Mouse (Mus musculus): ENCODE results near the gene Abca12. TPM values are rescaled to one million over a fixed set of nuclear protein-coding genes. Genes with fewer than 3 reads are reported as not detected.

Gene Abca12
- polyA plus RNA-seq, 1 experiment from 2014 or later, result not detected

DNA sequence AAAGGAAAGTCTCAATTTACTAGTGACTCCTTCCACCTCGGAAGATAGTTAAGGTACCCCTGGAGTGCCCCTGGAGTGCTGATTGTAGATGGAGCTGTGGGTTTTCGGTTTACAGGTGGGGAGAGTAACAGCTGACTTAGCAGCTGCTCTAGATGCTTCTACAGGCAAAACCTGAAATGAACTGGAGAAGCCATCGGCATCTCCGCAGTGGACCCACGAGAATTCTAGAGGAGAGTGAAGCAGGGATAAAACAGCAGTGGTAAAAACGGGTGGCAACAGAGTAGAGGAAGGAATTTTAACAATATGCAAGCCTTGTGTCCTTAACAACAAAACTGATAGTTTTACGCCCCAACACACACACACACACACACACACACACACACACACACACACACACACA lies 142.2 kb downstream of the Abca12 start:
- no peaks in the 10 kb centered on the region for H3K9me3 ChIP-seq (ENCODE audit: low read length)
- H3K4me3 ChIP-seq (ENCODE audit: low read depth, low read length), result no peak overlapping the region
- TF ChIP-seq CTCF (IDR thresholded peaks at IDR 0.05; ENCODE audit: low read depth), result no peak
- TF ChIP-seq EP300 (IDR thresholded peaks at IDR 0.05; ENCODE audit: low read depth), result no peak
- no peak overlapping the region for H3K27ac ChIP-seq (ENCODE audit: low read depth)
- no peak overlapping the region for H3K4me2 ChIP-seq (ENCODE audit: low read depth, low read length)
- no peak for ATAC-seq
- DNase-seq, result no peak
- no peaks in the 10 kb centered on the region for H3K4me1 ChIP-seq (ENCODE audit: insufficient read depth)
- WGBS (ENCODE audit: insufficient replicate concordance), result 76% methylated on average over 7 of the region's 7 CpGs
- no peak overlapping the region for H3K9ac ChIP-seq (replicated peaks)
- no peaks in the 10 kb centered on the region for H3K27me3 ChIP-seq (ENCODE audit: insufficient read depth, low read length)
- H3K36me3 ChIP-seq (replicated peaks; ENCODE audit: insufficient read depth, low read length), result no peaks in the 10 kb centered on the region

DNA sequence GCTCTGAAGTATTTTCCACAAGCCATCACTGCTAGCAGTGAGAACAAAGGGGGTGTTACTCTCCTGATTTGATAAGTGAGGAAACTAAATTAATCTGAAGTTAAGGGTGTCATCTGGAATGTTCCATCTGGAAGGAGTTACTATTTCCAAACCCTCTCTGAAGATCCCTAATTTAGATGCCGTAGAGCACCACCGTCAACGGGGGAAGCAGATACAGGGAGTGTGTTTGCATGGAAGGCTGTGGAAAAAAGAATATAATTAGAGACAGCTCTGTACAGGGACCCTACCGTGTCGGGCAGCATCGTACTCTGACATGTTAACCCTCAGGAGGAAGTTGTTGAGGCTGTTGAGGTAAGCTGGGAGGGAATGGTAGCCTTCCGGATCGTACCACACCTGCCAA lies 142.6 kb downstream of the Abca12 start:
- no peaks in the 10 kb centered on the region for H3K4me1 ChIP-seq (ENCODE audit: insufficient read depth)
- no peaks in the 10 kb centered on the region for H3K9me3 ChIP-seq (ENCODE audit: low read length)
- no peak for ATAC-seq
- 70% methylated on average over 8 of the region's 8 CpGs for WGBS (ENCODE audit: insufficient replicate concordance)
- no peak overlapping the region for H3K4me2 ChIP-seq (ENCODE audit: low read depth, low read length)
- no peak overlapping the region for H3K27ac ChIP-seq (ENCODE audit: low read depth)
- no peak overlapping the region for H3K4me3 ChIP-seq (ENCODE audit: low read depth, low read length)
- H3K9ac ChIP-seq (replicated peaks), result no peak overlapping the region
- DNase-seq, result no peak
- no peaks in the 10 kb centered on the region for H3K27me3 ChIP-seq (ENCODE audit: insufficient read depth, low read length)
- H3K36me3 ChIP-seq (replicated peaks; ENCODE audit: insufficient read depth, low read length), result no peaks in the 10 kb centered on the region
- TF ChIP-seq CTCF (IDR thresholded peaks at IDR 0.05; ENCODE audit: low read depth) (no peak), EP300 (IDR thresholded peaks at IDR 0.05; ENCODE audit: low read depth) (no peak)

DNA sequence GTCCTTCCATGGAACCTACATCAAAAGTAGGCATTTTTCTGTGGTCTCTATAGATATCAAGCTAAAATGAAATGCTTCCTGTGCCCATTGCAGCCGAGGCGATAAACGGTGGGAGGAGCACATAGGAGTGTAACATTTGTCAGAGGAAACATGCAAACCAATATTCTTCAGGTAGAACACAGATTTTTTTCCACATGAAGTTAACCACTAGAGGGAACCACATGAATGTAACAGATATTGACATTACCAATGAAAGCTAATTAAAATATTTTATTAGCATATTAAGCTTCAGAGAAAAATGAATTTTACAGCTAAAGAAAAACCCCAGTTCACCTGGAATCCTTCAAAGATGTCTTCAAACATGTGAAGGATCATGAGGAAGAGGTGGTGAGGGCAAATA lies 144.6 kb downstream of the Abca12 start:
- WGBS (ENCODE audit: insufficient replicate concordance), result 77% methylated on average over 3 of the region's 3 CpGs
- H3K9me3 ChIP-seq (ENCODE audit: low read length), result no peaks in the 10 kb centered on the region
- H3K9ac ChIP-seq (replicated peaks), result no peak overlapping the region
- H3K4me2 ChIP-seq (ENCODE audit: low read depth, low read length), result no peak overlapping the region
- H3K4me3 ChIP-seq (ENCODE audit: low read depth, low read length), result no peak overlapping the region
- H3K27ac ChIP-seq (ENCODE audit: low read depth), result no peak overlapping the region
- DNase-seq (no peak), ATAC-seq (no peak)
- no peaks in the 10 kb centered on the region for H3K36me3 ChIP-seq (replicated peaks; ENCODE audit: insufficient read depth, low read length)
- H3K4me1 ChIP-seq (ENCODE audit: insufficient read depth), result no peaks in the 10 kb centered on the region
- H3K27me3 ChIP-seq (ENCODE audit: insufficient read depth, low read length), result no peaks in the 10 kb centered on the region
- TF ChIP-seq EP300 (IDR thresholded peaks at IDR 0.05; ENCODE audit: low read depth) (no peak), CTCF (IDR thresholded peaks at IDR 0.05; ENCODE audit: low read depth) (no peak)

DNA sequence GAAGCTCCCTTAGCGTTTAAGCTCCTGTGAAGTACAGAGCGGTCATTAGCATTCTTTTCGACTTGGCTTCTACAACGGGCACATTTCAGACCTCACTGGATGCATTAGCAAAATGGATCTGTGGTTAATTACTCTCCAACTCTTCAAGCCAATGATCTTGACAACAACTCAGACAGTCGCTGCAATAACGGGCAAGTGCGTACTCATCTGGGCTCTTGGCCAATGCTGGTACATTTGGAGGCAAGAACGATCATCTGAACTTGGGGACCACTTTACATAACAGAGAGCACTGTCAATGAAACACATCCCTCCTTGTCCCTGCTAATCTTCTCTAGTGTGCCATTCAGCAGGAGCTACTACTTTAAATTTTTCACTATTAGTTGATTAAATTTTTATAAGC lies 148.1 kb downstream of the Abca12 start:
- H3K27ac ChIP-seq (ENCODE audit: low read depth), result no peak overlapping the region
- H3K27me3 ChIP-seq (ENCODE audit: insufficient read depth, low read length), result no peaks in the 10 kb centered on the region
- no peaks in the 10 kb centered on the region for H3K4me1 ChIP-seq (ENCODE audit: insufficient read depth)
- H3K36me3 ChIP-seq (replicated peaks; ENCODE audit: insufficient read depth, low read length), result no peaks in the 10 kb centered on the region
- H3K9ac ChIP-seq (replicated peaks), result no peak overlapping the region
- no peak overlapping the region for H3K4me3 ChIP-seq (ENCODE audit: low read depth, low read length)
- DNase-seq (no peak), ATAC-seq (no peak)
- TF ChIP-seq CTCF (IDR thresholded peaks at IDR 0.05; ENCODE audit: low read depth), result no peak
- no peak for TF ChIP-seq EP300 (IDR thresholded peaks at IDR 0.05; ENCODE audit: low read depth)
- H3K4me2 ChIP-seq (ENCODE audit: low read depth, low read length), result no peak overlapping the region
- WGBS (ENCODE audit: insufficient replicate concordance), result 83% methylated on average over 8 of the region's 8 CpGs
- no peaks in the 10 kb centered on the region for H3K9me3 ChIP-seq (ENCODE audit: low read length)

DNA sequence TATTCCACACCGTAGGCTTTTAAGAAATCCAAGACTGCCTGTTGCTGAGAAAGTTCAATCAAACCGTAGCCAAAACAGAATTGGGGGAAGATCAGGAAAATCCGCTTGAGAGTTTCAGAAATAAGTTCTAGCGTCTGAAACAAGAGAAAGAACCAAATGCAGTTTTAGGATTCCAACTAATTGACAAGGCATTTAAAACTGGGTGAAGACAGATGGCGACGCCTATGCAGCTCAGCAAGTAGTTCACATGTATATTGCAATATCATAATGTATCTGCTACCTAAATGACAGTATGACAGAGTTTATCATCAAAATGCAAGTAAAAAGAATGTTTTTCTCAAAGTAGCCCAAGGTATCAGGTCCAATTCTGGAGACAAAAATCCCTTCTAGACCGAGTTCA lies 151.2 kb downstream of the Abca12 start:
- Histone ChIP-seq H3K4me3 (ENCODE audit: low read depth, low read length) (no peak overlapping the region), H3K27ac (ENCODE audit: low read depth) (no peak overlapping the region), H3K9ac (replicated peaks) (no peak overlapping the region), H3K9me3 (ENCODE audit: low read length) (no peaks in the 10 kb centered on the region), H3K4me2 (ENCODE audit: low read depth, low read length) (no peak overlapping the region), H3K27me3 (ENCODE audit: insufficient read depth, low read length) (no peaks in the 10 kb centered on the region), H3K36me3 (replicated peaks; ENCODE audit: insufficient read depth, low read length) (no peaks in the 10 kb centered on the region), H3K4me1 (ENCODE audit: insufficient read depth) (no peaks in the 10 kb centered on the region)
- DNase-seq (no peak), ATAC-seq (no peak)
- TF ChIP-seq EP300 (IDR thresholded peaks at IDR 0.05; ENCODE audit: low read depth) (no peak), CTCF (IDR thresholded peaks at IDR 0.05; ENCODE audit: low read depth) (no peak)
- WGBS (ENCODE audit: insufficient replicate concordance), result 80% methylated on average over 7 of the region's 7 CpGs

DNA sequence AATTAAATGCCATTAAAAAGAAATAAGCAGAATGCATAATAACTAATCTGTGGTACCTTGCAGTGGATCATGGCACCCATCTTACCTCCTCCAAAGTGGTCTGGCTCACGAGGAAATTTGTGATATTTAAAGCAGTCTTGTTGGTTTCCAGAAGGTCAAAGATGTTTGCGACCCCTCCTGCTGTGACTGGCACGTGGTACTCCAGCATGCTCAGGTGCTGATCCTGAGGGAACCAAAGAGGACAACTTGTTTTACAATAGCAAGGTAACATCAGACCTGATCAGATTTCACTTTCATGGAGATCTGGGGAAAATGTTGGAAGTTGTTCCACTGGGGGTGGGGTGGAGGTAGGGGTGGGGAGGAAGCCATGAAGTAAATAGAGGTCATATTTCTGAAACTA lies 170.1 kb downstream of the Abca12 start:
- WGBS (ENCODE audit: insufficient replicate concordance), result 64% methylated on average over 3 of the region's 3 CpGs
- Histone ChIP-seq H3K27me3 (ENCODE audit: insufficient read depth, low read length) (no peaks in the 10 kb centered on the region), H3K4me2 (ENCODE audit: low read depth, low read length) (no peak overlapping the region), H3K9me3 (ENCODE audit: low read length) (no peaks in the 10 kb centered on the region), H3K36me3 (replicated peaks; ENCODE audit: insufficient read depth, low read length) (no peaks in the 10 kb centered on the region), H3K9ac (replicated peaks) (no peak overlapping the region), H3K4me1 (ENCODE audit: insufficient read depth) (no peaks in the 10 kb centered on the region), H3K4me3 (ENCODE audit: low read depth, low read length) (no peak overlapping the region), H3K27ac (ENCODE audit: low read depth) (no peak overlapping the region)
- DNase-seq, result no peak
- no peak for TF ChIP-seq EP300 (IDR thresholded peaks at IDR 0.05; ENCODE audit: low read depth)
- no peak for TF ChIP-seq CTCF (IDR thresholded peaks at IDR 0.05; ENCODE audit: low read depth)
- no peak for ATAC-seq

DNA sequence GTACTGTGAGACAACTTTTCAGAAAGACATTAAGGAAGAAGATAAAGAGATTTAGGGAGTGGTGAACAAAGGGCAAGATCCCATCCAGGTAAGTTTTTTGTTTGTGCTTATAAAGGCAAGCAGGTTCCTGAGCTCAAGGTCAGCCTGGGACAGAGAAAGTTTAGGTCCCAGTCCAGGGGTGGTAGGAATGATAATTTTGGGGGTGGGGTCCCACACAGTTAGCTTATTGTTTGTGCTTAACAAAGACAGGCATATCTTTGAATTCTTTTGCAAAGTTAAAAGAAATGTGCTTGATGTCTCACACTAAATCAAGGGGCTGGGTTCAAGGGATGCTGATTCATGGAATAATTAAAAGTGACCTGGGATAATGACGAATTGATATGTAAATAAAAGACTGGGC lies 173.3 kb downstream of the Abca12 start:
- WGBS (ENCODE audit: insufficient replicate concordance), result 60% methylated on average over 1 of the region's 1 CpGs
- Histone ChIP-seq H3K36me3 (replicated peaks; ENCODE audit: insufficient read depth, low read length) (no peaks in the 10 kb centered on the region), H3K4me1 (ENCODE audit: insufficient read depth) (no peaks in the 10 kb centered on the region), H3K9me3 (ENCODE audit: low read length) (no peaks in the 10 kb centered on the region), H3K9ac (replicated peaks) (no peak overlapping the region), H3K4me3 (ENCODE audit: low read depth, low read length) (no peak overlapping the region), H3K27me3 (ENCODE audit: insufficient read depth, low read length) (no peaks in the 10 kb centered on the region), H3K4me2 (ENCODE audit: low read depth, low read length) (no peak overlapping the region), H3K27ac (ENCODE audit: low read depth) (no peak overlapping the region)
- TF ChIP-seq CTCF (IDR thresholded peaks at IDR 0.05; ENCODE audit: low read depth) (no peak), EP300 (IDR thresholded peaks at IDR 0.05; ENCODE audit: low read depth) (no peak)
- ATAC-seq, result no peak
- DNase-seq, result no peak
